Mouse (Mus musculus): ENCODE results near the gene Pan2.

- TF ChIP-seq CTCF (IDR thresholded peaks at IDR 0.05; ENCODE audit: low read depth, low read length), result no peak
- no peak for TF ChIP-seq POLR2A (IDR thresholded peaks at IDR 0.05; ENCODE audit: insufficient read depth, low read length)
- no peak for TF ChIP-seq EP300 (IDR thresholded peaks at IDR 0.05; ENCODE audit: insufficient read depth, low read depth, low read length)
Observed at GRCm38 (mm10) chr10:128315578-128315977, 12.4 kb downstream of the Pan2 start.
